Mouse (Mus musculus): ENCODE measurements around the gene Ahcyl2.

The Ahcyl2 gene

DNA sequence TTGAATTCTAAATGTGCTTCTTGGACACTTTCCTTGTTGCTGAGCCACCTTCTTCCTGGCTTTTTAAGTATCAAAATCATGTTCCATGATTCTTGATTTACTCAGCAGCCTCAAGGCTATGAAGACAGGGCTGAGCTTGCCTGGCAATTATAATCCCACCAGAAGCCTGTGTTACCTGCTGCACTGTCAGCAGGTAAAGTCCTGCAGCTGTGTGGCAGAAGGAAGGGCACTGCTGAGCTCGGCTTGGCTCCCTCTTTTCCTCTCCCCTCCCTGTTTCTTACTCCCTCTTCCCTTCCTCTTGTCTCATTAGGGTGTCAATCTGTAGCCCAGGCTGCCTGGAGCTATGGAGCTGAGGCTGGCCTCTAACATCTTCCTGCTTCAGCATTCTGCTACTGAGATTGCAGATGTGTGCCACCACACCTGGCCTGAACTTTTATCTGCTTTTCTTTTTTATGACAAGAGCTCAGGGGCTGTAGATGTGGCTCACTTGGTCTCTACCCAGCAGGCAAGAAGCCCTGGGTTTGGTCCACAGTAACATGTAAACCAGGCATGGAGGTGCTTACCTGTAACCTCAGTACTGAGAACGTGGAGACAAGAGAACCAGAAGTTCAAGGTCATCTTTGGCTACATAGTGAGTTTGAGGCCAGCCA is 3.0 kb downstream of the Ahcyl2 start:
- no peak for DNase-seq (ENCODE audit: low read depth)

DNA sequence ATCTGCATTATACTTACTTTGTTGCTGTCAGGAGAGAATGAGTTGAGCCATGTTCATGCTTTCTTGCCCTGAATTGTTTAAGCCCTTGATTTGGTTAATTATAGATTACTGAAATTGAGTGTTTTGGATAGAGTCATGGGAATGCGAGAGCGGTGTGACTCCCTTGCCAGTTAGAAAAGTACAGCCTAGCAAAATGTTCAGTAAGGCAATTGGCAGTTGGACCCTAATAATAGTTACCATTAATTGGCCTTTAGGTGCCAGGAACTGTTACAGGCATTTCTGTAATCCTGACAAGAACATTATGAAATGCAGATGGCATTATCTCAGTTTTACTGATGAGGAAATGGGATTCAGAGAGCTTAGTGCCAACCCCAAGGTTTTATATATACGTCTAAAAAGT is 4.4 kb downstream of the Ahcyl2 start:
- DNase-seq (ENCODE audit: low read depth) = no peak

GRCm38 (mm10) chr6:29774161-29774560 is 6.3 kb downstream of the Ahcyl2 start:
- no peak for DNase-seq (ENCODE audit: low read depth)

- no peak for DNase-seq (ENCODE audit: low read depth)
Measured at GRCm38 (mm10) chr6:29775609-29776008, 7.8 kb downstream of the Ahcyl2 start.

GRCm38 (mm10) chr6:29776542-29777237 is 8.9 kb downstream of the Ahcyl2 start:
- no peak for DNase-seq (ENCODE audit: low read depth)

- DNase-seq (ENCODE audit: low read depth) = no peak
Measured at GRCm38 (mm10) chr6:29777238-29777555, 9.4 kb downstream of the Ahcyl2 start.

DNA sequence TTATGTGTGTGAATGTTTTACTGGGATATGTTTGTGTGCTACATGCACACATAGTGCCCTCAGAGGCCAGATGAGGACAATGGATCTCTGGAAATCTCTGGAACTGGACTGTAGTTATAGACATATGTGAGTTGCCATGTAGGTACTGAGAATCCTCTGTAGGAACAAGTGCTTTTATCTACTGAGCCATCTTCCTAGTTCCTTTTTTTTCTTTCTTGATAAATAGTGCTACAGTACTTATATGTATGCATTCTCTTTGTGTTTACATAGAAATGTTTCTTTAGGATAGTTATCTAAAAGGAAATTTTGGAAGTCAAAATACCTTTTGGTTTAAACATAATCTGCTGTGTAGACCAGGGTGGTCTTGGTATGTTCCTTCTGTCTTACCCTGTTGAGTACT is 12.3 kb downstream of the Ahcyl2 start:
- DNase-seq (ENCODE audit: low read depth) = no peak

DNA sequence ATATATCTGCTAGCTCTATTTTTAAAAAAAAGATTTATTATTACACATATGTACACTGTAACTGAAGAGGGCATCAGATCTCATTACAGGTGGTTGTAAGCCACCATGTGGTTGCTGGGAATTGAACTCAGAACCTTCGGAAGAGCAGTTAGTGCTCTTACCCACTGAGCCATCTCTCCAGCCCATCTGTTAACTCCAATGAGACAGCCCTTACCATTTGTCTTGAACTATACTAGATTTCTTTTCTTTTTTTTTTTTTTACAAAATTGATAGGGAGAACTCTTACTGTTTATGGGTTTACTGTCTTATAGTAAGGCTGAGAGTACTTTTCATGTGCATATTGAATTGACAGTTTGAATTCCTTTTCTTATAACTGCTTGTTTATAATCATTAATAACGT is 12.8 kb downstream of the Ahcyl2 start:
- DNase-seq (ENCODE audit: low read depth) = no peak

GRCm38 (mm10) chr6:29782239-29782638 is 14.4 kb downstream of the Ahcyl2 start:
- DNase-seq (ENCODE audit: low read depth) = no peak

GRCm38 (mm10) chr6:29783960-29784359 is 16.1 kb downstream of the Ahcyl2 start:
- DNase-seq (ENCODE audit: low read depth) = no peak

DNA sequence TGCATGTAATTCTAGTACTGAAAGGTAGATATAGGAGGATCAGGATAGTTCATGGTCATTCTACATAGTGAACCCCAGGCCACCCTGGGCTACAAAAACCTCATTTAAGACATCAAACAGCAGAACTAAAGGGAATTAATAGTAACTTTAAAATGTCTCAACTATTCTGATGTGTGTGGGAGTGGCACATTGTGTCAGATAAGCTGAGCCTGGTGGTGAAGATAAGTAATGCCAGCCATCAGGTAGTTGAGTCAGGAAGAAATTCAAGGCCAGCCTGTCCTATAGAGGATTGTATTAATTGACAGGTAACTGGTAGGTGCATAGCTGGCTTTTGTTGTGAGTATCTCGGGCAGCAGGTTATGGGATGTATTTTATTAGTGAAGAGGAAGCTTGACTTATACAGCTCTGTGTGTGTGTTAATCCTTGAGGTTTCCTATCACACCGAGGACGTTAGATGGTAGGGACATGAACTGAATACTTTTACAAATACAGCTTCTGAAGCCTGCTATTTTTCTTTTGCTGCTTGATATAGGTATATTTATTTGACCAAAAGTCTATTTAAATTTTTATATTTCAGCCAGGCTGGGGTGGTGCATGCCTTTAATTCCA is 16.7 kb downstream of the Ahcyl2 start:
- no peak for DNase-seq (ENCODE audit: low read depth)

GRCm38 (mm10) chr6:29785759-29786158 is 17.9 kb downstream of the Ahcyl2 start:
- DNase-seq (ENCODE audit: low read depth) = no peak

DNA sequence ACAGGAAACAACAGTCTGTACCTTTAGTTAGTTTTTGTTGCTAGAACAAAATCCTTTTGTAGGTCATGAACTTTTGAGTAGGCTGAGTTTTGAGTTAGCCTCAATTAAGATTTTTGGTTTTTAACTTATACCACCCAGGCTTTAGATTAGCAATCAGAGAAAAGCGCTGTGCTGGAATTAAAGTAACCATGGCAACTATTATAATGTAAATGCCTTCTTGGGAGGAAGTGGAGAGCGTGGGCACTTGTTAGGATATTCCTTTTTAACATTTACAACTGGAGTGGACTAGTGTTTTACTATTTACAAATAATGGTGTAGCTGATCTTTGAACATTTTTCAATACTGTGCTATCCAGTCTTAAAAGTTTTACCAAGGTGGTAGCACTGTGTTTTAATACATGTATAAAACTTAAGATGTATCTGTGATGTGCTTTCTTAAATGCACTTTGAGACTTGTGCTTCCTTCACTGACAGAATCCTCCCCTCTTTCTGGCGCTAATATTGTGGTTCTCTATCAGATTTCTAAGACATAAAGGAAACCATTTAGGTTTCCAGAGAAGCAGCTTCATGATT is 21.1 kb downstream of the Ahcyl2 start:
- no peak for DNase-seq (ENCODE audit: low read depth)

DNA sequence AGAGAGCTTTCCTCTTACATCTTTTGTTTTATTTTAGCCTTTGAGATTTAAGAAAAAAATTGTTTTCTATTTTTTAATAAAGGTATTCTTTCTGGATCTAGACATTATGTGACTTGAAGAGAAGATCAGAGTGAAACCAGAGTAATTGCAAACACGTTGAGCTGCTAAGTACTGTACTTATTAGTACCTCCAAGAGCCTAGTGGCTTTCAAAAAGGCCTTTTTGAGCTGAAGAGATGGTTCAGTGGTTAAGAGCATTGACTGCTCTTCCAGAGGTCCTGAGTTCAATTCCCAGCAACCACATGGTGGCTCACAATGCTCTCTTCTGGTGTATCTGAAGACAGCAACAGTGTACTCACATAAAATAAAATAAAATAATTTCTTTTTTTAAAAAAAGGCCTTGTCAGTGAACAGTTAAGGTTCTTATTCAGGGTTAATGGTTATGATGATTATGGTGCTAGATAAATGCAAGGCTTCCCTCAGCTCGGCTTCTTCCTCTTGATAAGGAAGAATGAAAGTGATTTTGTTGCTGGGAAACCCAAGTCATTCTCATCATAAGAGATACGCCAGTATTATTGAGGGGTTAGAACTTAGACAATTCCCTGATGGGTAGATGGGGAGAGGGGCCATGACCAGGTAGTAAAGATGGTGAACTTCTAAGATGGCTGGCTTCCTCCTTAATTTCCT is 22.3 kb downstream of the Ahcyl2 start:
- DNase-seq (ENCODE audit: low read depth) = no peak

GRCm38 (mm10) chr6:29793520-29793919 is 25.7 kb downstream of the Ahcyl2 start:
- DNase-seq (ENCODE audit: low read depth) = no peak

GRCm38 (mm10) chr6:29794582-29794981 is 26.8 kb downstream of the Ahcyl2 start:
- DNase-seq (ENCODE audit: low read depth) = peak; percentile 23

GRCm38 (mm10) chr6:29802979-29803378 is 35.2 kb downstream of the Ahcyl2 start:
- no peak for DNase-seq (ENCODE audit: low read depth)

GRCm38 (mm10) chr6:29804006-29804405 is 36.2 kb downstream of the Ahcyl2 start:
- no peak for DNase-seq (ENCODE audit: low read depth)

GRCm38 (mm10) chr6:29805381-29805780 is 37.6 kb downstream of the Ahcyl2 start:
- no peak for DNase-seq (ENCODE audit: low read depth)

DNA sequence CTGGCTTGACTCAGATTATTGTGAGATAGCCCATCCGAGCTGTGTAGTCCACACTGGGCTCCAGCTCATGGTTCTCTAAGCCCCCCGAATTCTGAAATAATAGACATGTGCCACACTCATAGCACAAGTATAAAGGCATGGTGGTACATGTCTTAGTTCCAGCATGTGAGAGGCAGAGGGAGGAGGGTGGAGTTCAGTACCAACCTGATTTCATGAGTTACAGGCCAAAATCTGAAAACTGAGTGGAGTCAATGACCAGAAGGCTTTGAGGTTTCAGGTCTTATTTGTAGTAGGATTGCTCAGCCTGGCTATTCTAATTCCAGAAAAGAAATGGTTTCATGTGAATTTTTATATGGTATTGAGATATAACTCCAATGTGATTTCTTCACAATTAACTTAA is 44.3 kb downstream of the Ahcyl2 start:
- DNase-seq (ENCODE audit: low read depth) = no peak

GRCm38 (mm10) chr6:29812651-29813050 is 44.8 kb downstream of the Ahcyl2 start:
- DNase-seq (ENCODE audit: low read depth) = no peak

DNA sequence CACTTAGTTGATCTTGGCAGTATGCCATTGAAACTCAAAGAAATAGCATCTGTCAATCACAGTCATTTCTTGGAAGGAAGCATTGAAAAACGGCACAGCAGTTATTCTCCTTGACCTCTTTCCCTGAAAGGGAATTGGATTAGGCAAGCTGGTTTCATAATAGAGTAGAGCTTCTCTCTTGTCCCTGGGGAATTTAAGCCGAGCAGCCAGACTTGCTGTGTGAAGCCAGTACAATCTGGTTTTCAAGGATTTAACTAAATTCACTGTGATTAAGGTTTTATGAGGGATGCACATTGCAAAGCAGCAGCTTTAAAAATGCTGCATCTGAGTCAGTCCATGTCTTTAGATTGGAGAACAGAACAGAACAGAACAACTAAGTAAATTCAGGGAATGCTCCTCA is 46.8 kb downstream of the Ahcyl2 start:
- DNase-seq (ENCODE audit: low read depth) = no peak

- no peak for DNase-seq (ENCODE audit: low read depth)
Measured at GRCm38 (mm10) chr6:29815060-29815459, 47.2 kb downstream of the Ahcyl2 start.
